Mouse (Mus musculus): ENCODE measurements around the gene Vps13d. TPM values are rescaled to one million over a fixed set of nuclear protein-coding genes. Genes with fewer than 3 reads are reported as not detected.

Gene Vps13d
- polyA plus RNA-seq (2012; rRNA removed) = 24.3 and 27.1 TPM in 2 replicates

DNA sequence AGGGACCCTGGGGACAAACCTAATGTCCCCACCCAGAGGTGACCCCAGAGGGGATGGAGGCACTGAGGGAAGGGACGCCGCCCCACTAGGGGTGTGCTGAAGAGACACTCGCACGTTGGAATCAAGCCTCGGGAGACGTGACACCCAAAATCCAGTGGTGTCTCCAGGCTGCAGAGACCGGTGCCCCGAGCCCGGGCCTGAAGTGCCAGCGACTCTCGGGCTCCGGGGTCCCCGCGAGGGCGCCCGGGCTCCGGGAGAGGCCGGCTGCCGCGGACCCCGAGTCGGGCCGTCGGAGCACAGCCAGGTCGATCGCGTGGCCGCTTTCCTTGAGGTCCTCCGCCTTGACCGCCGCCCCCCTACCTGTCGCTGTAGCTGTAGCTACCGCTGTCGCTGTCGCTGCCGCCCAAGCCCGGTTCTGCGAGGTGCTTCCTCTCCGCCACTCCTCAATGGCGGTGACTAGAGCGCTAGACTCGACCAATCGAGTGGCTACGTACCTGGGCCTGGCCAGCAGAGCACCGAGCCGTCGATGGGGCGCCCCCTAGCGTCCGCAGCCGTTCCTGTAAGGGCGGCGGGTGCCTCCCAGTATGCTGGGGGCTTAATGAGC, at the start of gene Vps13d:
Vps13d (minus strand) TSS at position 447 of the 604 bp plus-strand sequence.

Other genes starting within 250 kb of the Vps13d start
- 2.6 TPM in 2 replicates for gene Tnfrsf1b, start 51.9 kb upstream of the Vps13d start, polyA plus RNA-seq (2012; rRNA removed)
- gene Tnfrsf8, start 120.2 kb upstream of the Vps13d start, polyA plus RNA-seq (2012; rRNA removed) = 0.22 and 0.23 TPM in 2 replicates

Data from central nervous system, embryonic 14 days (tissue).